Mouse (Mus musculus) intestine, embryonic 16.5 days (tissue): ENCODE results near the gene Cdh11. TPM values are rescaled to one million over a fixed set of nuclear protein-coding genes. Genes with fewer than 3 reads are reported as not detected.
A peak's percentile ranks its signal among the peaks of the same experiment; 100 is the strongest.
"Not testable (repeated sequence)": the region's sequence is repeated elsewhere in the genome, so short reads cannot be mapped to it uniquely, and the experiment has no call there.

Experiments used
- ATAC-seq: fragments of 200-750 bp; cut with Nextera tagmentation; 2 replicates; pipeline ENCODE4 v1.8.0; 2017; ENCODE audit warnings: moderate TSS enrichment, moderate library complexity
- H3K27ac ChIP-seq: fragments of 300-500 bp; sonication (generic); 2 replicates; pipeline ENCODE4 v1.5.1; 2014; ENCODE audit warnings: mild to moderate bottlenecking, low read length
- H3K27me3 ChIP-seq: fragments of 300-500 bp; sonication (generic); replicated peaks from 2 replicates; pipeline ENCODE4 v1.6.1; 2014; ENCODE audit warnings: low read length, control low read depth, mixed read lengths; ENCODE audit not compliant: control insufficient read depth, insufficient read depth
- H3K36me3 ChIP-seq: fragments of 300-500 bp; sonication (generic); 2 replicates; pipeline ENCODE4 v1.6.1; 2014; ENCODE audit warnings: low read length, control low read depth; ENCODE audit not compliant: control insufficient read depth, insufficient read depth
- H3K4me1 ChIP-seq: fragments of 300-500 bp; sonication (generic); 2 replicates; pipeline ENCODE4 v1.6.1; 2014; ENCODE audit warnings: low read length, control low read depth, mixed read lengths; ENCODE audit not compliant: control insufficient read depth, insufficient read depth
- H3K4me2 ChIP-seq: fragments of 300-500 bp; sonication (generic); 2 replicates; pipeline ENCODE4 v1.6.1; 2014; ENCODE audit warnings: low read depth, low read length, control low read depth
- H3K4me3 ChIP-seq: fragments of 300-500 bp; sonication (generic); 2 replicates; pipeline ENCODE4 v1.5.1; 2014; ENCODE audit warnings: mild to moderate bottlenecking, low read length
- H3K9ac ChIP-seq: fragments of 300-500 bp; sonication (generic); 2 replicates; pipeline ENCODE4 v1.6.1; 2014; ENCODE audit warnings: low read depth, low read length
- H3K9me3 ChIP-seq: fragments of 300-500 bp; sonication (generic); 2 replicates; pipeline ENCODE4 v1.6.1; 2016; ENCODE audit warnings: low read length, control low read depth; ENCODE audit not compliant: control insufficient read depth
- WGBS: fragments of 180-500 bp; shearing (Covaris S2); extraction: QIAGEN DNeasy Blood & Tissue Kit; methylation state at CpG from one replicate; pipeline ENCODE4 v1.1.7; 2014; 5-methylcytosine and 5-hydroxymethylcytosine counted together
- polyA plus RNA-seq: library from polyadenylated mRNA; unstranded; fragments of >200 nt; fragmentation: Nextera tagmentation; extraction: Ambion mirVana; gene quantifications from 2 replicates; pipeline ENCODE4 v1.2.1, GENCODE M21; 2015

Gene Cdh11
- polyA plus RNA-seq, 1 experiment from 2014 or later: 55.8 TPM

DNA sequence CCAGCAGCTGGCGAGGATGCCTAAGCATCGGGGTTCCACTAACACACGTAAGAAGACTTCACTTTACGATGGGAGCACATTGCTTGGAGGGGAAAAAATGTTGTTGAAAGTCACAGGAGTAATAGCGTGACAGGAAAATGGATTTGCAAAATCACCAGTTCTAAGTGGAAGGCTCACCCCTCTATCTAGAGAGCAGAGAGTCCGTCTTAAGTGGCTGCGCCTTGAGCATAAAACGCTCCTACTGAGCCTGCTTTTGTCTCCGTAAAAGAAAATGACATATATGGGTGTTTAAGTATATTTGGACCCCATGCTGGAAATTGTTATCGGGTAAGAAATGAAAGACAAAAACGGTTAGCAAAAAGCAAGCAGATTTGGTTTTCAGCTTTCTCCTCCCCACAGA is 100.4 kb downstream of the Cdh11 start:
- H3K27ac ChIP-seq: no peak overlapping the region
- H3K9ac ChIP-seq: no peak overlapping the region
- ATAC-seq: no peak
- H3K36me3 ChIP-seq: no peaks in the 10 kb centered on the region
- no peak overlapping the region for H3K4me3 ChIP-seq
- WGBS: 75% methylated on average over 11 of the region's 11 CpGs
- H3K9me3 ChIP-seq: no peaks in the 10 kb centered on the region
- H3K4me2 ChIP-seq: no peak overlapping the region
- H3K27me3 ChIP-seq: no peaks in the 10 kb centered on the region
- no peaks in the 10 kb centered on the region for H3K4me1 ChIP-seq

- WGBS: 80% methylated on average over 3 of the region's 3 CpGs
- no peak overlapping the region for H3K27ac ChIP-seq
- no peaks in the 10 kb centered on the region for H3K9me3 ChIP-seq
- no peak overlapping the region for H3K4me3 ChIP-seq
- H3K36me3 ChIP-seq: no peaks in the 10 kb centered on the region
- no peaks in the 10 kb centered on the region for H3K4me1 ChIP-seq
- no peak overlapping the region for H3K4me2 ChIP-seq
- H3K27me3 ChIP-seq: no peaks in the 10 kb centered on the region
- H3K9ac ChIP-seq: no peak overlapping the region
- ATAC-seq: no peak
Measured at GRCm38 (mm10) chr8:102677148-102677547, 108.3 kb downstream of the Cdh11 start.

DNA sequence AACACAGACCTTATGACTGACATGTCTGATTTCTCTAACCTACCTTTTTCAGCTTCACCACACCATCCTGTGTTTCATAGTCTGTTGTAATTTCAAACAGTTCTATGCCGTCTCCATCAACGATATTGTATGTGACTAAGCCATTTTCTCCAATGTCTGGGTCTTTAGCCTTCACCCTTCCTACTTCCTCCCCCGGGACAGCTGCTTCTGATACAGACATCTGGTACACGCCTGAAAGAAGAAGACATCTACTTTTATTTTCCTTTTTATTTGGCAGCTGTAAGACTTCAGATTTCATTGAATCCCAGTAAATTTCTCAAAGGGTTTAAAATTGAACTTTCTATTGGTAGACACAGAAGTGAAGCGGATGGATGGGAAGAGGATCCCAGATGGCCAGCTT is 120.9 kb downstream of the Cdh11 start:
- H3K4me1 ChIP-seq, H3K27ac ChIP-seq, H3K4me3 ChIP-seq, ATAC-seq, H3K9ac ChIP-seq, H3K9me3 ChIP-seq, H3K4me2 ChIP-seq, H3K27me3 ChIP-seq, H3K36me3 ChIP-seq: not testable (repeated sequence)
- 87% methylated on average over 5 of the region's 5 CpGs for WGBS

DNA sequence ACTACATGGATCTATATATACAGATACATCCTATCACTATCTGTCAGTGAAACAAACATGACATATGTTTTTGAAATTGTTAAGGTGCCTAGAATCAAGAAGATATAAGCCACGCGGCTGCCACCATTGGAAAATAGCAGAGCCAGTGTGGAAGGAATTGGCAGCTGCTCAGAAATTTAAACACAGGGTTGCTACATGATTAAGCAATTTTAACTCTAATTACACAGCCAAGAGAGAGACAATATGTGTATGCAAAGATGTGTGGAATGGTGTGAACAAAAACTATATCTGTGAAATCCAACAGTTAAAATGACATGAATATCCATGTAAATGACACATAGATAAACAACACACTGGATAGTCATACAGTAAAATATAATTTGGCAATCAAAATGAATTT is 128.9 kb downstream of the Cdh11 start:
- Histone ChIP-seq H3K9me3 (no peaks in the 10 kb centered on the region), H3K4me3 (no peak overlapping the region), H3K4me2 (no peak overlapping the region), H3K4me1 (no peaks in the 10 kb centered on the region), H3K9ac (no peak overlapping the region), H3K36me3 (no peaks in the 10 kb centered on the region), H3K27ac (no peak overlapping the region), H3K27me3 (no peaks in the 10 kb centered on the region)
- ATAC-seq: no peak
- WGBS: 79% methylated on average over 2 of the region's 2 CpGs

- ATAC-seq: no peak
- Histone ChIP-seq H3K9me3 (no peaks in the 10 kb centered on the region), H3K4me1 (no peaks in the 10 kb centered on the region), H3K9ac (no peak overlapping the region), H3K4me2 (no peak overlapping the region), H3K27me3 (no peaks in the 10 kb centered on the region), H3K4me3 (no peak overlapping the region), H3K36me3 (no peaks in the 10 kb centered on the region), H3K27ac (no peak overlapping the region)
- WGBS: 86% methylated on average over 4 of the region's 4 CpGs
Measured at GRCm38 (mm10) chr8:102651964-102652363, 133.5 kb downstream of the Cdh11 start.

GRCm38 (mm10) chr8:102627151-102627550 is 158.3 kb downstream of the Cdh11 start:
- Histone ChIP-seq H3K4me1 (no peaks in the 10 kb centered on the region), H3K27me3 (no peaks in the 10 kb centered on the region), H3K27ac (no peak overlapping the region), H3K9me3 (no peaks in the 10 kb centered on the region), H3K4me2 (no peak overlapping the region), H3K4me3 (no peak overlapping the region), H3K9ac (no peak overlapping the region), H3K36me3 (no peaks in the 10 kb centered on the region)
- 76% methylated on average over 3 of the region's 3 CpGs for WGBS
- no peak for ATAC-seq

GRCm38 (mm10) chr8:102612146-102612545 is 173.3 kb downstream of the Cdh11 start:
- Histone ChIP-seq H3K27ac (no peak overlapping the region), H3K9ac (no peak overlapping the region), H3K4me2 (no peak overlapping the region), H3K9me3 (no peaks in the 10 kb centered on the region), H3K4me3 (no peak overlapping the region), H3K36me3 (no peaks in the 10 kb centered on the region), H3K27me3 (no peaks in the 10 kb centered on the region), H3K4me1 (no peaks in the 10 kb centered on the region)
- WGBS: 80% methylated on average over 4 of the region's 4 CpGs
- ATAC-seq: no peak

- Histone ChIP-seq H3K36me3 (no peaks in the 10 kb centered on the region), H3K9me3 (no peaks in the 10 kb centered on the region), H3K9ac (no peak overlapping the region), H3K4me2 (no peak overlapping the region), H3K27me3 (no peaks in the 10 kb centered on the region), H3K27ac (no peak overlapping the region), H3K4me3 (no peak overlapping the region), H3K4me1 (no peaks in the 10 kb centered on the region)
- ATAC-seq: no peak
- 50% methylated on average over 4 of the region's 4 CpGs for WGBS
Measured at GRCm38 (mm10) chr8:102601327-102601726, 184.1 kb downstream of the Cdh11 start.

DNA sequence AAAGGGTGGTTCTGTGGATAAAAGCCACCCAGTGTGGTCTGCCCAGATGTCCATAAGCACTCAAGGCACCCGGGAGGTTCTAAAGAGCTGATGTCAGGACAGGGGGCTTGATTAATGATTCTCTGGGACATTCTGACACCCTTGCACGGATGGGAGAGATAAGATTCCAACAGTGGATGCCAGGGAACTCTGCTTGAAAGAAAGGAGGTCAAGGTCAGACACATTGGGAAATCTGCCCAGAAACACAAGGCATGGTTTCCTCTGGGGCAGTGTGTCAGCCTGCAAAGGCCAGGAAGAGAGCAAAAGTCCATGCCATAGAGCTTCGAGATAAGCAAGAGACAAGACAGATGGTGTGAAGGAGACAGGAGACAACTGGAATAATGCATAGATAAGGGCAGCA is 188.9 kb downstream of the Cdh11 start:
- peak; percentile 50; the same call in 1 of the 2 replicates for ATAC-seq
- Histone ChIP-seq H3K9ac (no peak overlapping the region), H3K27ac (no peak overlapping the region), H3K4me3 (no peak overlapping the region), H3K36me3 (no peaks in the 10 kb centered on the region), H3K27me3 (no peaks in the 10 kb centered on the region), H3K4me1 (no peaks in the 10 kb centered on the region), H3K4me2 (no peak overlapping the region), H3K9me3 (no peaks in the 10 kb centered on the region)
- 19% methylated on average over 3 of the region's 3 CpGs for WGBS

DNA sequence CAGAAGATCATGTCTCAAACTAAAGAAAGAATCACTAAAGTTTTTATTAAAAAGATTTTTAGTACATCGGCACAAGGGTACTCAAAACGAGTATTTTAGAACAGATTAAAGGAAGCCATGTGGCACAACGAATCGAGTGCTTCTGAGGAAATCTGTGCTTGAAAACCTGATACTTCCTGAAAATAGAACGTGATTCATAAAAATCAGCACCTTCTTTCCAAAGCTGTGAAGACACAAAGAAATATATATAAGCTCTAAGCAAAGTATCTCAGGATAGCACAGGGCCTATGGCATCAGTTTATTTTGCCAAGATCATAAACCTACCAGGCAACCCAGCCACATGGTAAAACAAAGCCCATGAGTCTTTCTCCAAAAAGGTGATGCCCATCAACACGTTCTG is 191.5 kb downstream of the Cdh11 start:
- Histone ChIP-seq H3K27me3 (no peaks in the 10 kb centered on the region), H3K9ac (no peak overlapping the region), H3K4me1 (no peaks in the 10 kb centered on the region), H3K4me3 (no peak overlapping the region), H3K9me3 (no peaks in the 10 kb centered on the region), H3K36me3 (no peaks in the 10 kb centered on the region), H3K4me2 (no peak overlapping the region), H3K27ac (no peak overlapping the region)
- no peak for ATAC-seq
- WGBS: 84% methylated on average over 6 of the region's 6 CpGs
